ENCODE assay signal across 29 mouse cellular contexts in the genomic region with DNA sequence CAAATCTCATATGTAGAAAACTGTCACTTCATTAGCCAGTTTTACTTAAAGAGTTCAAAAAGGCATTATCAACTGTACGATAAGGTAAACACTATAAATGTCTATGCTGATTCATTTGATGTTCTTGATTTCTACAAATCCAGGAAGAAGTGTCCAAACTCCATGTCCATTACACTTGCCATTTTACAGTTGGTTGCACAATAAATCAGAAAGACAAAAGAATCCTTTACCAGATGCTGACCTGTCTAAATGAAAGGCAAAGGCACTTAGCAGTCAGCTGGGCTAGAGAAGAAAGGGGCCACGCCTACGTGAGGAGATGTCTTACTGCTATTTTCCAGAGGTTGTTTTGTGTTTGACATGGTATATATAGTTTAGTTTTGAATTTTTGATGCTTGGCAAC. TPM values are rescaled to one million over a fixed set of nuclear protein-coding genes. Genes with fewer than 3 reads are reported as not detected.
DNase-seq lines count a peak whose midpoint lies in the region; ATAC-seq and TF ChIP-seq lines count a peak whose summit lies in the region.
"Had no signal": no experiment of that assay in that cellular context is flagged by ENCODE, and none has a peak within 500 bp of the region (broad histone marks: within the 10 kb centered on the region; RNA-seq: fewer than 3 reads in every experiment).

No protein-coding gene starts in this region.

- no peaks in the 10 kb centered on the region for H3K27me3 ChIP-seq in forebrain, embryonic 15.5 days
- H3K27me3 ChIP-seq: CH12.LX; embryonic facial prominence, embryonic 13.5 days; embryonic facial prominence, embryonic 15.5 days; forebrain, embryonic 13.5 days had no signal

- peak overlapping the region; percentile 50; the same call in 1 of the 2 replicates for H3K27ac ChIP-seq in embryonic fibroblast, embryonic 13.5 days (ENCODE audit: insufficient read depth, low read length)
- H3K27ac ChIP-seq in forebrain, embryonic 15.5 days (replicated peaks) = no peak overlapping the region
- H3K27ac ChIP-seq: embryonic facial prominence, embryonic 13.5 days; embryonic facial prominence, embryonic 15.5 days; forebrain, embryonic 13.5 days had no signal

- no peak for ATAC-seq in forebrain, embryonic 15.5 days (replicated peaks)
- ATAC-seq: activated CD4-positive, CD25-positive, alpha-beta regulatory T cell, adult 4 months; CD4-positive, CD25-positive, alpha-beta regulatory T cell, adult 4 months; forebrain, embryonic 13.5 days; forebrain, embryonic 16.5 days had no signal

- H3K4me3 ChIP-seq in embryonic fibroblast, embryonic 13.5 days (ENCODE audit: insufficient read depth, low read length) = no peak overlapping the region
- no peak overlapping the region for H3K4me3 ChIP-seq in forebrain, embryonic 15.5 days
- H3K4me3 ChIP-seq: embryonic facial prominence, embryonic 13.5 days; embryonic facial prominence, embryonic 15.5 days; forebrain, embryonic 13.5 days had no signal

- no peak for TF ChIP-seq POLR2A in embryonic fibroblast, embryonic 13.5 days (IDR thresholded peaks at IDR 0.05; ENCODE audit: low read depth, low read length)

- H3K36me3 ChIP-seq in forebrain, embryonic 15.5 days = no peaks in the 10 kb centered on the region
- H3K36me3 ChIP-seq: embryonic facial prominence, embryonic 13.5 days; embryonic facial prominence, embryonic 15.5 days; G1E had no signal

- H3K9ac ChIP-seq in forebrain, embryonic 15.5 days (replicated peaks) = no peak overlapping the region
- H3K9ac ChIP-seq: embryonic facial prominence, embryonic 13.5 days; embryonic facial prominence, embryonic 15.5 days; forebrain, embryonic 13.5 days had no signal

- DNase-seq in 3T3-L1 (ENCODE audit: low read depth, low spot score) = peak; percentile 42
- DNase-seq in Muller cell, postnatal 12 days (ENCODE audit: inconsistent ontology term) = peak; percentile 24
- peak; percentile 28 for DNase-seq in retina, embryonic 14.5 days (ENCODE audit: low spot score)
- DNase-seq in lung, postnatal 14 days = no peak
- DNase-seq in kidney, postnatal 14 days = no peak
- no peak for DNase-seq in heart, adult 11 months
- DNase-seq: adrenal gland, adult 2 months; adrenal gland, postnatal 10 days; adrenal gland, postnatal 25 days; cerebellum, adult 11 months; cerebellum, adult 2 months; cerebellum, adult 9-11 months; cerebellum, postnatal 14 days; cerebellum, postnatal 36 days; embryo, embryonic 11 days had no signal

- H3K4me2 ChIP-seq in forebrain, embryonic 15.5 days (replicated peaks) = no peak overlapping the region
- H3K4me2 ChIP-seq: embryonic facial prominence, embryonic 13.5 days; embryonic facial prominence, embryonic 15.5 days; forebrain, embryonic 13.5 days had no signal

- H3K9me3 ChIP-seq in forebrain, embryonic 15.5 days = no peaks in the 10 kb centered on the region
- H3K9me3 ChIP-seq: embryonic facial prominence, embryonic 13.5 days; embryonic facial prominence, embryonic 15.5 days; forebrain, embryonic 13.5 days; G1E had no signal

- peaks cover 5% of the 10 kb centered on the region for H3K4me1 ChIP-seq in embryonic fibroblast, embryonic 13.5 days (ENCODE audit: control insufficient read depth, insufficient read depth, low read length)
- H3K4me1 ChIP-seq in forebrain, embryonic 15.5 days = no peaks in the 10 kb centered on the region
- H3K4me1 ChIP-seq: embryonic facial prominence, embryonic 13.5 days; embryonic facial prominence, embryonic 15.5 days; forebrain, embryonic 13.5 days had no signal

- no peak for TF ChIP-seq CTCF in embryonic fibroblast, embryonic 13.5 days (IDR thresholded peaks at IDR 0.05; ENCODE audit: borderline replicate concordance, insufficient read depth, low read length)

- WGBS in forebrain, embryonic 15.5 days = 84% methylated on average over 3 of the region's 3 CpGs

RNA-seq across cellular contexts. Expression of a gene that starts 44.8 kb away (rescaled TPM):
- not detected in 2 replicates for polyA plus RNA-seq in embryonic fibroblast, embryonic 13.5 days (2011; ENCODE audit: insufficient read length, low read depth, missing spikeins)
- polyA plus RNA-seq in forebrain, embryonic 15.5 days (2015; fragmentation: Nextera tagmentation; extraction: Ambion mirVana) = not detected in 2 replicates
- polyA plus RNA-seq: activated CD4-positive, CD25-positive, alpha-beta regulatory T cell, adult 4 months; adrenal gland, adult 2 months; brain, embryonic 14.5 days; CD4-positive, CD25-positive, alpha-beta regulatory T cell, adult 4 months; cerebellum, adult 2 months; embryonic facial prominence, embryonic 11.5 days; embryonic facial prominence, embryonic 13.5 days; embryonic facial prominence, embryonic 15.5 days; forebrain, embryonic 11.5 days; forebrain, embryonic 13.5 days; forebrain, embryonic 16.5 days; frontal cortex, adult 2 months; G1E had no signal

RNA-seq across cellular contexts. Expression of a gene that starts 46.6 kb away (rescaled TPM):
- polyA plus RNA-seq in embryonic fibroblast, embryonic 13.5 days (2011; ENCODE audit: insufficient read length, low read depth, missing spikeins) = not detected in 2 replicates
- not detected in 2 replicates for polyA plus RNA-seq in forebrain, embryonic 15.5 days (2015; fragmentation: Nextera tagmentation; extraction: Ambion mirVana)
- polyA plus RNA-seq: activated CD4-positive, CD25-positive, alpha-beta regulatory T cell, adult 4 months; brain, embryonic 14.5 days; CD4-positive, CD25-positive, alpha-beta regulatory T cell, adult 4 months; cerebellum, adult 2 months; embryonic facial prominence, embryonic 11.5 days; embryonic facial prominence, embryonic 13.5 days; embryonic facial prominence, embryonic 15.5 days; forebrain, embryonic 11.5 days; forebrain, embryonic 13.5 days; forebrain, embryonic 16.5 days; frontal cortex, adult 2 months; G1E had no signal

Comparison
In these comparisons a context has a peak if more than half of its experiments do, and no peak if none do; other contexts are left out.
1. DNase-seq: peak in 3T3-L1 (single experiment), Muller cell, postnatal 12 days (single experiment) and retina, embryonic 14.5 days (single experiment); none in lung, postnatal 14 days (single experiment), kidney, postnatal 14 days (single experiment) and heart, adult 11 months (single experiment).